Mouse (Mus musculus) cortical plate, adult 2 months (tissue): ENCODE measurements around the gene Hrh2.

Experiments
- CTCF ChIP-seq: fragments of 200-500 bp; IDR thresholded peaks from 2 replicates; pipeline ENCODE4 v1.5.1; 2011; ENCODE audit warnings: mild to moderate bottlenecking, control low read depth, low read length; ENCODE audit not compliant: insufficient read depth; ENCODE audit errors: extremely low read depth
- POLR2A ChIP-seq: fragments of 200-500 bp; IDR thresholded peaks from 2 replicates; pipeline ENCODE4 v1.6.1; 2011; ENCODE audit warnings: mild to moderate bottlenecking, low read length, control low read depth; ENCODE audit not compliant: insufficient read depth; ENCODE audit errors: extremely low read depth

DNA sequence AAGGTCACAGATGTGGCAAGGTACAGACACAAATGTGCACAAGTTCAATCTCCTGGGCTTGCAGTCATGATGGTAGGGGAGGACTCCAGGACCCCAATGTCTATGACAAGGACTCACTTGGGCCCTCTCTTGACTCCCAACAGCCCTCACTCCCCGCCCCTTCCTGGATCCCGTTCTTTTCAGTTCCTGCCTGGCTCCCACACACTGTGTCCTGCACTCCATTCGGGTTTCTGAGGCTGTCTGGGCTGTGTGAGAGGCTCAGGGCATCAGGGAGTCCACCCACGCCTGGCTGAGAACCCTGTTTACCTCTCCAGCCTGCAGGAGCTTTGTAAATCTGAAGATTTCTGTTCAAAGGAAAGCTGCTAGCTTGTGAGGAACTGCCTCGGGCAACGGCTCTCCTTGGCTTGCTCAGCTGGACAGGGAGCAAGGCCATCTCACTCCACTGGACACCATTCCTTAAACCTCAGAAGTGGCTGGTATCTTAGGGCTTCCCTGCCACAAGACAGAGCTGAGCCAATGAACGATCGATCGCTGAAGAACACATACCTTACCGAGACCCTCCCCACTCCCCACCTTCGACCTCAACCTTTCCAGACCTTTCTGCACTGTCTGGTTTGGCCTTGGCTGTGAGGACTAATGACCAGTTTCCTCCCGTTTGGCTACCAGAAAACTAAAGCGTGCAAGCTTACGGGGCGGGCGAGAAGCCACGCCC lies 90.4 kb downstream of the Hrh2 start:
- TF ChIP-seq CTCF (no peak), POLR2A (no peak)
